Mouse (Mus musculus) brain, embryonic 14.5 days (tissue): ENCODE results near the gene Vav2.

Source experiments
- CTCF ChIP-seq: fragments of 200-500 bp; IDR thresholded peaks from 2 replicates; pipeline ENCODE4 v1.5.1; 2012; ENCODE audit warnings: inconsistent platforms, mild to moderate bottlenecking, moderate library complexity, borderline replicate concordance; ENCODE audit not compliant: insufficient read depth, insufficient read length; ENCODE audit errors: extremely low read depth
- POLR2A ChIP-seq: fragments of 200-500 bp; IDR thresholded peaks from 2 replicates; pipeline ENCODE4 v1.6.1; 2012; ENCODE audit warnings: mild to moderate bottlenecking, inconsistent platforms, borderline replicate concordance; ENCODE audit not compliant: poor library complexity, insufficient read depth, insufficient read length, severe bottlenecking; ENCODE audit errors: extremely low read depth

GRCm38 (mm10) chr2:27377876-27378275, 49.0 kb downstream of the Vav2 start:
- TF ChIP-seq CTCF (no peak), POLR2A (no peak)
